Mouse (Mus musculus) kidney, embryonic 16.5 days (tissue): Measurements from ENCODE around the gene Nyx. TPM values are rescaled to one million over a fixed set of nuclear protein-coding genes. Genes with fewer than 3 reads are reported as not detected.

ENCODE experiments used
- ATAC-seq: fragments of 200-750 bp; cut with Nextera tagmentation; 2 replicates; pipeline ENCODE4 v1.8.0; 2017; ENCODE audit warnings: moderate TSS enrichment; ENCODE audit not compliant: low FRiP score, low TSS enrichment
- H3K27ac ChIP-seq: fragments of 300-500 bp; sonication (generic); 2 replicates; pipeline ENCODE4 v1.5.1; 2014; ENCODE audit warnings: low read length
- H3K27me3 ChIP-seq: fragments of 300-500 bp; sonication (generic); 2 replicates; pipeline ENCODE4 v1.6.1; 2014; ENCODE audit warnings: low read length, control low read depth, mixed read lengths; ENCODE audit not compliant: insufficient read depth
- H3K36me3 ChIP-seq: fragments of 300-500 bp; sonication (generic); 2 replicates; pipeline ENCODE4 v1.6.1; 2014; ENCODE audit warnings: low read length, control low read depth, mixed read lengths; ENCODE audit not compliant: insufficient read depth
- H3K4me1 ChIP-seq: fragments of 300-500 bp; sonication (generic); 2 replicates; pipeline ENCODE4 v1.6.1; 2014; ENCODE audit warnings: low read length, control low read depth, mixed read lengths; ENCODE audit not compliant: insufficient read depth
- H3K4me2 ChIP-seq: fragments of 300-500 bp; sonication (generic); replicated peaks from 2 replicates; pipeline ENCODE4 v1.6.1; 2014; ENCODE audit warnings: low read depth, low read length
- H3K4me3 ChIP-seq: fragments of 300-500 bp; sonication (generic); 2 replicates; pipeline ENCODE4 v1.5.1; 2014; ENCODE audit warnings: mild to moderate bottlenecking, low read length
- H3K9ac ChIP-seq: fragments of 300-500 bp; sonication (generic); replicated peaks from 2 replicates; pipeline ENCODE4 v1.6.1; 2014; ENCODE audit warnings: low read length
- H3K9me3 ChIP-seq: fragments of 300-500 bp; sonication (generic); 2 replicates; pipeline ENCODE4 v1.6.1; 2016; ENCODE audit warnings: low read length, control low read depth
- WGBS: fragments of 180-500 bp; shearing (Covaris S2); extraction: QIAGEN DNeasy Blood & Tissue Kit; methylation state at CpG from one replicate; pipeline ENCODE4 v1.1.7; 2014; 5-methylcytosine and 5-hydroxymethylcytosine counted together
- polyA plus RNA-seq: library from polyadenylated mRNA; unstranded; fragments of >200 nt; fragmentation: Nextera tagmentation; extraction: Ambion mirVana; gene quantifications from 2 replicates; pipeline ENCODE4 v1.2.1, GENCODE M21; 2015

Nyx gene
- polyA plus RNA-seq, 1 experiment from 2014 or later, result 0.04 TPM

DNA sequence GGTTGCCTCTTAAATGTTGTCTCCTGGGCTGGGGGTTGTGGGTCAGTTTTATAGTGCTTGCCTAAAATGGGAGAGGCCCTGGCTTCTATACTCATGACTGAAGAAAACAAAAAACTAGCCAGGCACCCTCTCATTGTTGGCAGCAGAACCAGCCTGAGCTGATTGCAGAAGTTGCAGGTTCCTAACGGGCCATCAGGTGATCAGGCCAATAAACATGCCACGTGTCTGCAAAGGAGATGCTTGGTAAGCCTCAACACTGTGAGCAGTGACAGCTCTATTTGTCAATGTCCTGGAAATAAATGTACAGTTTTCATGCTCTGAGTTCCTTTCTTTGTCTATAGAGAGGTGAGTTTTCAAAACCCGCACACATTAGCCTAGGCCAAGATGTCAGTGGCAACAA is 23.1 kb downstream of the Nyx start:
- no peak for ATAC-seq
- Histone ChIP-seq H3K36me3 (no peaks in the 10 kb centered on the region), H3K9me3 (peaks cover 13% of the 10 kb centered on the region), H3K9ac (no peak overlapping the region), H3K4me3 (no peak overlapping the region), H3K27ac (no peak overlapping the region), H3K4me2 (no peak overlapping the region), H3K4me1 (no peaks in the 10 kb centered on the region), H3K27me3 (peaks cover 6% of the 10 kb centered on the region; the same call in 1 of the 2 replicates)
- WGBS, result 73% methylated on average over 3 of the region's 3 CpGs

DNA sequence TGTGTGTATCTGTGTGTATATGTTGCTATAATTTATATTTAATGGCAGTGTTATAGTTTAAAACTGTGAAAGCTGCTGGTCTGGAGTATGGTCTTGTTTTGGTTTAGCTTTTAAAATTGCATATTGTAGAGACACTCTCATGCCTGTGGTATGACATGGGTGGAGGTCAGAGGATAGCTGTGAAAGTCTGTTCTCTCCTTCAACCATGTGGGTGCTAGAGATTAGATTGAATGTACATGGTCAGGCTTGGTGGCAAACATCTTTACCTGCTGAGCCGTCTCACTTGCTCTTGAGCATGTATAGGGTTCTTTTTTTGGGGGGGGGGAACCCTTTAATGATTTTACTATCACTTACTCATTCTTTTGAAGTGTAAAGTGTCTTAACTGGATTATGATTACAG is 23.9 kb downstream of the Nyx start:
- Histone ChIP-seq H3K27me3 (peaks cover 6% of the 10 kb centered on the region; the same call in 1 of the 2 replicates), H3K4me3 (no peak overlapping the region), H3K4me2 (no peak overlapping the region), H3K27ac (no peak overlapping the region), H3K4me1 (no peaks in the 10 kb centered on the region), H3K9me3 (peaks cover 13% of the 10 kb centered on the region), H3K9ac (no peak overlapping the region), H3K36me3 (no peaks in the 10 kb centered on the region)
- no peak for ATAC-seq
- 72% methylated on average over 1 of the region's 1 CpGs for WGBS

GRCm38 (mm10) chrX:13490941-13491340 is 25.0 kb downstream of the Nyx start:
- ATAC-seq, result no peak
- Histone ChIP-seq H3K36me3 (no peaks in the 10 kb centered on the region), H3K27me3 (peaks cover 6% of the 10 kb centered on the region; the same call in 1 of the 2 replicates), H3K9ac (no peak overlapping the region), H3K4me2 (no peak overlapping the region), H3K4me1 (no peaks in the 10 kb centered on the region), H3K27ac (no peak overlapping the region), H3K9me3 (peaks cover 10% of the 10 kb centered on the region), H3K4me3 (no peak overlapping the region)
- WGBS, result 66% methylated on average over 3 of the region's 3 CpGs

DNA sequence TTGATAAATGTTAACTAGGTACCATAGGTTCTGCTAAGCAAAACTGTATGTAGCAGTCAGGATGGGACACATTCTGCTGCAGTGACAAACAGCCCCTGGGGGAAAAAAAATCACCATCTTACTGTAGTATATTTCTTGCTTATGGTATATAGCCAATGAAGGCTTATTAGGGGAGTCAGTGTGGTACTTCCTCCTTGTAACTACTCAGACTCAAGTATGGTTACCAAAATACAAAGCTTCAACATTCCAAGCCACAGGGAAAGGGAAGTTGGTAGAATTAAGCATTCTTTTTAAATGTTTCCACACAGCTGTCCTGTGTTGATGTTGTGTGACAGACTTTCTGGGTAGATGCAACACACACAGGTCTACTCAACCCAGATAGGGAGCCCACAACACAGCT is 27.0 kb downstream of the Nyx start:
- no peak for ATAC-seq
- H3K4me2 ChIP-seq, result no peak overlapping the region

GRCm38 (mm10) chrX:13494892-13495703 is 29.2 kb downstream of the Nyx start:
- Histone ChIP-seq H3K27ac (no peak overlapping the region), H3K4me1 (no peaks in the 10 kb centered on the region), H3K4me2 (no peak overlapping the region), H3K4me3 (no peak overlapping the region), H3K36me3 (no peaks in the 10 kb centered on the region), H3K9me3 (no peaks in the 10 kb centered on the region), H3K9ac (no peak overlapping the region), H3K27me3 (peaks cover 12% of the 10 kb centered on the region; the same call in 1 of the 2 replicates)
- no peak for ATAC-seq
- WGBS, result 80% methylated on average over 8 of the region's 8 CpGs

More for the DNA sequence above, 27.0 kb downstream of the Nyx start:
- H3K27me3 ChIP-seq, result peaks cover 11% of the 10 kb centered on the region; the same call in 1 of the 2 replicates
- no peaks in the 10 kb centered on the region for H3K36me3 ChIP-seq
- no peaks in the 10 kb centered on the region for H3K4me1 ChIP-seq
- H3K27ac ChIP-seq, result no peak overlapping the region
- H3K4me3 ChIP-seq, result no peak overlapping the region
- H3K9me3 ChIP-seq, result no peaks in the 10 kb centered on the region
- H3K9ac ChIP-seq, result no peak overlapping the region

DNA sequence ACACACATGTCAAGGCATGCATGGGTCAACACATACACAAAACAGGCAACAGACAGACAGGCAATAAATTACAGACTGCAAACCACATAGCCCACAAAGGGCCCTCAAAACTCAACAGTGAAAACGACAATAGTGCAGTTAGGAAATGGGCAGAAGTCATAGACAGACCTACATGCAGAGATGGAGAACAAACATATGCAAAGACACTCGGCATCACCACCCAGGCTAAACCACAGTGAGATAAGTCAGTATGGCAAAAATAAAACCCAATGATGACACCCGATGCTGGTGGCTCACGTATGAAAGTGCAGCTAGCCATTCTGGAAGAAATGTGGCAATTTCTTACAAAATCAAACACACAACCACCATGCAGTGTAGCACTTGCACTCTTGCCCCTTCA is 34.4 kb downstream of the Nyx start:
- ATAC-seq, result no peak
- no peak overlapping the region for H3K9ac ChIP-seq
- WGBS, result 85% methylated on average over 4 of the region's 4 CpGs
- no peaks in the 10 kb centered on the region for H3K4me1 ChIP-seq
- H3K27ac ChIP-seq, result no peak overlapping the region
- no peak overlapping the region for H3K4me3 ChIP-seq
- no peaks in the 10 kb centered on the region for H3K9me3 ChIP-seq
- no peak overlapping the region for H3K4me2 ChIP-seq
- H3K36me3 ChIP-seq, result no peaks in the 10 kb centered on the region
- H3K27me3 ChIP-seq, result peaks cover 10% of the 10 kb centered on the region; the same call in 1 of the 2 replicates

DNA sequence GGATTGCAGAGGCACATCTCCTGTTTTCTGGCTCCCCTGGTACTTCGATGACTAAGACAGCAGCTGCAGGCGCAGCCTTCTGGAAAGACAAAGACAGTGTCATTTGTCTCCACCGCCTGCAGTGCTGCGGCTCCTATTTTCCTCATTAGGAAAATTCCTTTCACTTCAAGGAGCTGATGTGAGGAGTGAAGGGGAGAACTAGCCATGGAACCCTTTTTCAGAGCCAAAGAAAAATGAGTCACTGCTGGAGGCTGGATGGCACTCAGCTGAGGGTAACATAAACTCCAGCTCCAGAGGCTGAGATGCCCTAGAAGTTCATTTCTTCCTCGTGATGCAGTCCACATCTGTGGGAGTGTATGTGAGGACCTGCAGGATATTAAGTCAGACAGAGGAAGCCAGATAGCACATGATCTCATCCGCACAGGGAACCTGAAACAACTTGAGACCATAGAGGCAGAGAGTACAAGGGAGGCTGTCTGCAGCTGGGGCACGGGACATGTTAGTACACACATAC is 37.0 kb downstream of the Nyx start:
- no peaks in the 10 kb centered on the region for H3K9me3 ChIP-seq
- 64% methylated on average over 7 of the region's 7 CpGs for WGBS
- no peak overlapping the region for H3K9ac ChIP-seq
- H3K36me3 ChIP-seq, result no peaks in the 10 kb centered on the region
- 0 out of 2 replicates have a peak, but pooled peaks cover 5% of the 10 kb centered on the region for H3K27me3 ChIP-seq
- no peak overlapping the region for H3K4me3 ChIP-seq
- H3K4me1 ChIP-seq, result no peaks in the 10 kb centered on the region
- no peak overlapping the region for H3K4me2 ChIP-seq
- no peak overlapping the region for H3K27ac ChIP-seq
- no peak for ATAC-seq

DNA sequence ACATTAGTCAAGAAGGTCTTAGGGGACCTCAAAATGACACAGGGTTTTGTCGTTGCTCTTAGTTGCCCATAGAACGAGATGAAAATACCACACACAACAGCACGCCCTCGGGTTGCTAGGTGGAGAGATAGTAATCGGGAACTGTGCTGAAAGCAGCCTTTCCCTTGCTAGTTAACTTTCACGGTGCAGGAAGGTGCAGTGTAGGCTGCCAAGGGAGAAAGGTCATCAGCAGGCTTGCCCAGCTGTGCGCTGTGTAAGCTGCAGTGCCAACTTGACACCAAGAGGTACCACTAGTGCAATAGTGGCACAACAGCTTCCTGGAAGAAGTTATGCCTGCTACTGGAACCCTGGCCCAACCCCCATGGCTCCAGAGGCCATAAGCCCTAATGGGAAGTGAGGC is 38.5 kb downstream of the Nyx start:
- Histone ChIP-seq H3K9me3 (no peaks in the 10 kb centered on the region), H3K27ac (no peak overlapping the region), H3K36me3 (no peaks in the 10 kb centered on the region), H3K4me1 (no peaks in the 10 kb centered on the region), H3K27me3 (0 out of 2 replicates have a peak, but pooled peaks cover 5% of the 10 kb centered on the region), H3K9ac (no peak overlapping the region), H3K4me2 (no peak overlapping the region), H3K4me3 (no peak overlapping the region)
- WGBS, result 87% methylated on average over 7 of the region's 7 CpGs
- ATAC-seq, result no peak

DNA sequence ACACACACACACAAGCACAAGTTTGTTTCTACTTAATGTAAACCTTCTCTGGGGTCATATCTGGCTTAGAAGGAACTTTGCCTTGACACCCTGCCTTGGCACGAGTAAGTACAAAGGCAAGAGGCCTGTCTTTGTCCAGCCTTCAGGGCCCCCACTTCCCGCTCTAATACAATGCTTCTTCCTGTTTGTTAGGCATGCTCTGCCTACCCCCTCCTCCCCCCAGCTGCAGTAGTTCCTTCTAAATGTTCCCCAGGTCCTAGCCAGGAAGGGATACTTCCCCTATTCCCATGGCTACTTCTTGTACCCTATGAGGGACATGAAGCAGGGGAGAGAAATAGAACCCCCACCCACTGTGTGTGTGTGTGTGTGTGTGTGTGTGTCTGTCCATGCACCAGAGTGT is 40.5 kb downstream of the Nyx start:
- no peak overlapping the region for H3K9ac ChIP-seq
- no peaks in the 10 kb centered on the region; the same call in 1 of the 2 replicates for H3K27me3 ChIP-seq
- H3K4me1 ChIP-seq, result no peaks in the 10 kb centered on the region
- no peak overlapping the region for H3K4me3 ChIP-seq
- no peak for ATAC-seq
- WGBS, result 71% methylated on average over 2 of the region's 2 CpGs
- no peaks in the 10 kb centered on the region for H3K9me3 ChIP-seq
- H3K4me2 ChIP-seq, result no peak overlapping the region
- H3K36me3 ChIP-seq, result no peaks in the 10 kb centered on the region
- no peak overlapping the region for H3K27ac ChIP-seq

DNA sequence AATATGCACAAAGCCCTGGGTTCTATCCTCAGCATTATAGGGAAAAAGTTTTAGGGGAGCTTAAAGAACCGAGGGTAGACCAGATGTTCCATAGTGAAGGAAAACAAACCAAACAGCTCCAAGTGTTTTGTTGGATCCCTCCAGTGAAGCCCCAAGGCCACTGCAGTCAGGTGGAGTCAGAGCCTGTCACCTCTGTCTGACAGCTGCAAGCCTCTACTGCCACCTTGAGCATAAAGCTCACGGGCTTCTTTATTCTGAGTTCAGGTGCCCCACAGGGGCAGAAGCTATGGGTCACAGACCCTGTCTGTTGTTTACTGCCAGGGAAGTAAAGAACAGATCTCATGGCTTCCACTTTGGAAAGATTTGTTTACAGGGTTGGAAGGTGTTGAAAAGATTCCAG is 47.2 kb downstream of the Nyx start:
- WGBS, result 62% methylated on average over 2 of the region's 2 CpGs

More for the DNA sequence above, 47.2 kb downstream of the Nyx start:
- H3K4me3 ChIP-seq, result no peak overlapping the region
- H3K4me1 ChIP-seq, result no peaks in the 10 kb centered on the region
- no peak overlapping the region for H3K4me2 ChIP-seq
- no peak for ATAC-seq
- H3K9me3 ChIP-seq, result no peaks in the 10 kb centered on the region
- peaks cover 9% of the 10 kb centered on the region for H3K27me3 ChIP-seq
- H3K36me3 ChIP-seq, result no peaks in the 10 kb centered on the region
- no peak overlapping the region for H3K9ac ChIP-seq
- no peak overlapping the region for H3K27ac ChIP-seq
